Mouse (Mus musculus) cerebellum, postnatal 36 days (tissue): ENCODE data around the gene Zdhhc25.
A peak's percentile ranks its signal among the peaks of the same experiment; 100 is the strongest.

Source experiments
- DNase-seq, 2 experiments: peaks; one replicate each; pipeline ENCODE4 v3.0.0; 2021 to 2022; ENCODE audit warnings: mixed read lengths in 2 of 2

The Zdhhc25 gene

DNA sequence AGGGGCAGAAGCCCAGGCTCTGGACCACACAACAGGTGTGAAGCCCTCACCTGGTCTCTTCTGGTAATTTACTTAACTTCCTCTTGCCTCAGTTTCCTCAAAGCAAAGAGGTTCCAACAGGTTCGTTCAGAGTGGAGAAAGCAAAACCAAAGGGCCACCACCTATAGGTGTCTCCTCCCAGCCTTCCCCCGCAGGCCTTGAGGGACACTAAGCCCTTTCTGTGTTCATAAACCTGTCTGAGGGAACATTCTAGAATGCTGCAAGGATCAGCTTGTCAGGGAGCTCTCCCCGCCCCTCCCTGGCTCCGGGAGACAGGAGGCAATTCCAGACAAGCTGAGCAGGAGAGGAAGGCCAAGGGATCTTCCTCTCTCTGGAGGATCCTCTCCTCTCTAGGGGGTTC is at the start of gene Zdhhc25:
TSS of gene Zdhhc25 (plus strand) at position 301 of the 400 bp plus-strand sequence.
- DNase-seq = no peak

DNA sequence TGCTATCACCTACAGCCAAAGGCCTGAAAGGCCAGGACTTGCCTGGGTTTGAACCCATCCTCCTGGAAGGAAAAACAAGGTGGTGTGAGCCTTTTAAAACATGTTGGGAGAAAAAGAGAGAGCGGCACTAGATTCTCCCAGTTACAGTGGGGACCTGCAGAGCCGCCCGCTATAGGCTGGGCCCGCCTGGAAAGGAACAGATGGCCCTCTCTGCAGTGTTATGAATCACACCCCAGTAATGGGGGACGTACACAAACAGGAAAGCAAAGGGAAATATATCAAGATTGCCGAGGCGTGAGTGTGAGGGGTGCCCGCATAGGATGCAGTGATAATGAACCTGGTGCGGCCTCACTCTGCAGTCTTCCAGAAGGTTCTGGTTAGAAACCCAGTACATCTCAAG is 47.2 kb upstream of the Zdhhc25 start:
- DNase-seq = peak; percentile 29 to 45

DNA sequence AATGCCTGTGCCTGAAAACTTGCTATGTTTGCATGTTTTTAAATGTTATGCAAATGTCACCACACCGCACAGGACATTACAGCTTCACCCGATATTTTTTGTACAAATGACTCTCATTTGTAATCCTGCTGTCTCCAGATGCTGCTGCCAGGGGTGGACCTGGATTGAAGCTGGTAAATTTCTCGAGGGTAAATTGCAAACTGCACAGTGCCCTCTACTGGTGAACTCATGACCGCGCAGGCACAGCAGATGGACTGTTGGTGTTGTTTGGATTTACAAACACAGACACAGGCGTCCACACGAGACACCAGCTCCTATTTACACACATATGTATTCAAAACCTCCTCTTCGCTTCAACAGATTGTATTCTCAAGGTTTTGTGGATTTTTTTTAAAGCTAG is 44.6 kb upstream of the Zdhhc25 start:
- DNase-seq = peak; percentile 65 to 74

DNA sequence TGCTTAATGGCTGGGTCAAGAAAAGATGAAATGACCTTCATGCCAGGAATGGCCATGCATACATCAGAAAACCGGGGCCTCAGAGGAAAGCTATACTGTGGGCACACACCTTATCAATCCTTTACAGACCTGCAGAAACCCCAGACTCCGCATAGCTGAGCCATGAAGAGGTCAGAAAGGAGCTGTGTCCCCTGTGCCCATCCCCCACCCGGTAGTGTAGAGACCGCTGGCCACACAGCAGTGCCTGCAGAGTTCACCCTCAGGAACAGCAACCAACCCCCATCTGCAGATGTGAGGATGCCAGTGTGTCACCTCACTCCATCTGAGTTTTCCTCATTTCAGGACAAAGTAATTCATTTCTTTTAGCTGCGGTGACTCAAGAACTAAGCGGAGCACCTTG is 39.5 kb upstream of the Zdhhc25 start:
- DNase-seq = peak in 1 of 2 experiments; percentile 27

DNA sequence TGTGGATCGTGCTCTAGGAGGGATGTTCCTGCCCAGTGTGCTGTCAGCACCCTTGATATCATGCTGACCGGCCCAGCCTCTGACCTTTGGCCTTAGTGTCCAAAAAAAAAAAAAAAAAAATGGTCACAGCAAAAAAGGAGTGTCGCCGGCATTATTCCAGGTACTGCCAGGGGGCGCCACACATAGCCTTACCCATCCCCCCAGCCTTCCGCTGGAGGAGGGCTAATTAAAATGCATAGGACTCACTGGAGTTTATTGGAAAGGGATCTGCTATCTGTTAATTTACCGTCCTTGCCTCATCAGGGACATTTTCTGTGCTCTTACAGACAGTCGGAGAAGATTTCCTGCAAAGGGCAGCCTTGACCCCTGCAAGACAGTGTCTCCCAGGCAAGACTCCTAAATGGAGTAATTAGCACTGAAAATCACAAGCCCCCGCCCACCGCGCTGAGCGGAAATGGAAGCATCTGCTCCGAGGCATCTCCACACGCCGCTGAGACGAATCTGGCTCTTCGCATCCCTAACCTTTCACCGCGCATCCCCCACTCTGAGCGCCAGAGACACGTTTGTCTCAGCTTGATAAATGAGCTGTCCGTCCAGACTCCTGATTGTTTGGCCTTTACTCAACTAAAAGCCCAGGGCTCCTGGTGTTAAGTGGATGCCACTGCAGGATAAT is 38.9 kb upstream of the Zdhhc25 start:
- DNase-seq = peak; percentile 55 to 56

DNA sequence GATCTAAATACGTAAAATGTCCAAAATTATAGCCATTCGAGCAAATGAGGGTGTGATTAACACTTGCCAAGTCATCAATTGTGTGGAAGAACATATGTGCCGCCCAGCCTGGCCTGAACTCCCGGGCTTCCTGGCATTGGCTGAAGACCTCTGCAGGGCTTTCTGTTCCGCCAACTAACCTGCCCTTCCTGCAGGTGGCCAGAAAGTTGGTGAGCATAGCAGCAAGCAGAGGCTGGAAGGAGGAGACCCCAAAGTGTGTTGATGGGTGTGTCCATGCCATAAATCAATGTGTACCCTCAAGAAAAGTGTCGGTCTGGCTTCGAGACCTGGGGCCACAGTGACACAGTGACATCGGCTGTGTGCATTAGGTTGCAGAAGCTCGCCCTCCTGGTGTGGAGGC is 34.8 kb upstream of the Zdhhc25 start:
- peak; percentile 49 to 51 for DNase-seq

DNA sequence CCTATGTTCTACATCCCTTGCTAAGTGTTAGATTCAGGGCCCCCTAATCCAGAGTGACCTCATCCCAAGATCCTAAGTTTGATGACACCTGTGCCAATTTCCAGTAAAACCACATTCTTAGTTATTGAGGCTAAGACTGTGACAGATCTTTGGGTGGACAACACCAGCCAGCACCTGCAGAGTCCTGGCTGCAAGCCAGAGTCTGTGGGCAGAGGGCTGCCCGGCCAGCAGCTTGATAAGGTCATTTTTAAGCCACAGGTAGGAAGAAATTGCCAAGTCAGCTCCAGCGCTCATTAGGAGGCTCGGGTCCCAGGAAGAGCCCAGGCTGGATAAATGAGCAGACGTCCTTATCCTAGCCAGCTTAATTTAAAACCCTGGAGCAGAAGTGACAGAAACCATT is 34.3 kb upstream of the Zdhhc25 start:
- peak; percentile 48 to 52 for DNase-seq

DNA sequence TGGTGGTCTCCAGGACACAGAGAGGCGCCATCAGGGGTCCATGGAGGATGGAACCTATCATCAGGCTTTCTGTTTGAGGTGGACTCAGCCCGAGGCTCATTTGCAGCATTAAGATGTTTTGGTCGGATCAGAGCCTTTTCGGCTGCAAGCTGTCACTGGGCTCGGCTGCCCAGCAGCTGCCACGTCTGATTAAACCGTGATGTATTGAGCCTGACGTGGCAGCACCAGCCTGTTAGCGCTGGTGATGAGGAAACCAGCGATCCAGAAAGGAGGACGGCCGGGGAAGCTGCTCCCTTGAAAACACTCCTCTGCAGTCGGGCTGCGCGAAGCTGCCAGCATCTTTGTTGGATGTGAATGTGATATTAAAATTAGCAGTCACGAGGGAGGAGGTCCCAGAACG is 29.4 kb upstream of the Zdhhc25 start:
- peak; percentile 43 to 58 for DNase-seq

DNA sequence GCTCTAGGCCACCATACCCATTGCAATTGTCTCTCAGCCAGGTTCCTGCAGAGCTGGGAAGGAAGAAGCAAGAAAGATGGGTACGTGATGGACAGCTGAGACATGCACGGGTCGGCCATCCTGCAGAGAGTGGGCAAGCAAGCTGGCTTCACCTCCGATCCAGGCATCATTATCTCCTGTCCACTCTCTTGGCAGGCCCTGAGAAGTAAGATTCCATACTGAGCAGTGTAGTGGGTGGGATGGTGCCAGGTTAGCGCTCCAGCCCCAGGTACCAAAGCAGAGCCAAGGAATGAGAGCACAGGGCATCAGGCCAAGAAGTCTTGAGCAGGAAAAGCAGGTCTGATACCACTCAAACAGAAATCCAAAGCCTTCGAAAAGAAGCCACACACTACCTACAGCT is 20.6 kb upstream of the Zdhhc25 start:
- peak; percentile 86 to 91 for DNase-seq

DNA sequence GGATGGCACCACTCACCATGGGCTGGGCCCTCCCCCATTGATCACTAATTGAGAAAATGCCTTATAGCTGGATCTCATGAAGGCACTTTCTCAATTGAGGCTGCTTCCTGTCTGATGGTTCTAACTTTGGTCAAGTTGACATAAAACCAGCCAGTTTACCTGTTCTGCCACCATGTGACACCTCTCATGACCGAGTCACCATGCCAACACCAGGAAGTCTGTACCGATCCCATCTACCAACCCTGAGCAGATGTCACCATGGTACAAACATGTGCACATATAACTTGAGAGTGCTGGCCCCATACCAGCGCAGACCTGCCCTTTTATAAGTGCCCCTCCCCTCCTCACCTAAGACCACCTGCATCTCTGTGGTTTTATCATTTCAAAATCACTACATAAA is 2.4 kb downstream of the Zdhhc25 start:
- no peak for DNase-seq

DNA sequence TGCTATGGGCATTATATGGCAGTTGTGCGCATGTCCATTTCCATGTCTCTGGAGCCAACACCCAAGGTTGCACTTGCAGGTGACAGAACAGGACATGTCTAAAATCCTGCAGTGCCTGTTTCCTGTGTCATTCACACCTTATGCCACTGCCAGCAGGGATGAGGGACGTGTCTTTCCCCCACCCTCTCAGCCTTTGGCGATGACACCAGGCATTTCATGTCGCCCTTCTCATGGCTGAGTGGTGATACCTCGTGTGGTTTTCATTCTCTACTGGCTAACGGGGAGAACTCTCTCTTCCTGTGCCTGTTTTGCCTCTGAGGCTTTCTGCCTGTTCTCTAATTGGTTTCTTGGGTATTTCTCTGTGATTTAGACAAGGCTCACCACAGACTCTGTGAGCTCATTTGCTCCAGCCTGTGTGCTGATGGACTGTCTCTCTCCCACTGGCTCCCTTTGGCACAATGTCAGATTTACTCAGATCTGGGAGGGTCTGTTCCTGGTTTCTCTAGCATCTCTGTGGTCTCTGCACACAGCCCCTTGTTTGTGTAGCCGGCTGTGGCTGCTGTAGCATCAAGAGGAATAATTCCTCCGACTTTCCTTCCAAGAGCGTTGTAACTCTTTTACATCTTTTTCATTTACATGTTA is 3.1 kb downstream of the Zdhhc25 start:
- DNase-seq = peak; percentile 70 to 79

DNA sequence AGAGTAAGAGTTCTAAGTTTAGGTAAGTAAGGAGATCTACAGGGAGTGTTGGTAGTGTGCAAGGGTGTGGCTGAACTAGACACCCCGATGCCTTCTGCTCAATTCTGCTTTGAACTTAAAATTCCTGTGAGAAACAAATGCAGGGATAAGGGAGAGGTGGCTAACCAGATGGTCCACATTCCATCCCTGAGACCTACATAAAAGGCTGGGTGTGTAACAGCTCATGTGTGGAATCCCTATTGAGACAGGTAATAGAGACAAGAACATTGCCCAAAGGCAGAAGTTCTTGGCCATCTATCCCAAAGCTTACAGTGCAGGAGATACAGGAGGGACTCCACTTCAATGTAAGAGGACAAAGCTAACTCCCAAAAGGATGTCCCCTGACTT is 3.6 kb downstream of the Zdhhc25 start:
- peak in 1 of 2 experiments; percentile 52 for DNase-seq

DNA sequence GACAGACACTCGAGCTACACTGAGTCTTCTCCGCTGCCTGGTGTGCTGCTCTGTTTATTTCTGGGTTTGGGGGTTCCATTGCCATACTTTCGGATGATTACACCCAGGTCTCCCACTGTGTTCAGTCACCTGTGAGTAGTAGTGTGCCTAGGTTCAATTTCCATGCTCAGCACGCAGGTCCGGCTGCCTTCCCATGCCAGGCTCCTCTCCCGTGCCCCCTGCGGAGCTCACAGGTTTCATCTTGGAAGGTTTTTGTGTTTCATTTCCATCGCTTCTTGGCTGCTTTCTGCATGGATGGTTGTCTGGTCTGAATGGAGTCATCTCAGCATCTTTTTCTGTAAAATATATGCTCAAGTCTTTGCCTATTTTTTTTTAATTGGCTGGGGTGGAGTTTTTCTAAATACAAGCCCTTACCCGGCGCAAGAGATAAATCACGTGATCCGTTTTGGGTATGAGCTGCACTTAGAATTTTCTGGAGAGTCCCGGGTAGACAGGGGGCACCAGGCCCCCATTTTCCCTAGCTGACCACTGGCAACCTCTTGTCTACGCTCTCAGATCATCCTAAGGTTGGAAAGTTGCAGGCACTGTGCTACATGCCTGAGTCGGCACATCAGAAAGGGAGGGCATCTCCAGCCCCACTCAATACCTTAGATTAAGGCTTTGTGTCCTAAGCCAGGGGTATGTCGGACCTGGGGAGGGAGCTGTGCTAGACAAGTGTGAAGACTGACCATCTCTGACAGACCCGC is 4.7 kb downstream of the Zdhhc25 start:
- peak; percentile 96 to 97 for DNase-seq

DNA sequence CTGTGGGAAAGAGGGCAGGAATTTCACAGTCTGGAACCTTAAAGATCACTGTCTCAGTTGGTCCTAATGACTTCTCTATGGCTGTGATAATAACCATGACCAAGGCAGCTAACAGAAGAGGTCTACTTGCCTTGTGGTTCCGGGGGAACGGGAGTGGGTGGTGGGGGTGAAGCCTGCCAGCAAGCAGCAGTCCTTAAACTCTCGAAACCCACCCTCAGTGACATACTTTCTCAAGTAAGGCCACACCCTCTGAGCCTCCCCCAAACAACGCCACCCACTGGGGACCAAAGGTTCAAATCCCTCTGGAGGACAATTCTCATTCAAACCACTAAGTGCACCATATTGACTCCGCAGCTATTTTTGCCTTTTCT is 5.3 kb downstream of the Zdhhc25 start:
- no peak for DNase-seq

DNA sequence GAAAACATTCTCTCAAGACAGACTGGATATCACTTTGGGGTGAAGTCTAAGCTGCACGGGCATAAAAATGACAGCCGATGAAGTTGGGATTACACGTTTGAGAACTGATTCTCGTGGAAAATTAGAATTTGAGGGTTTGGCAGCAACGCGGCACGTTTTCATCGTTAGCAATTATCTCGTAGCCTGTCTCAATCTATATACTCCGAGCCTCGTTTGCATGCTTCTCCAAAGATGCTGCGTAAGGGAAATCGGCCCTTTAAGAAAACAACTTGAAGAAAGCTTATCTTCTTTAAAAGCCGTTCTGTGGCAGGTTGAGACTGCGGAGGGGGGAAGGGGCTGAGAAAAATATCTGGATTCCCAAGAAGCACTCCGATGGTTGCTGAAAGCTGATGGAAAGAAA is 17.0 kb downstream of the Zdhhc25 start:
- DNase-seq = no peak

DNA sequence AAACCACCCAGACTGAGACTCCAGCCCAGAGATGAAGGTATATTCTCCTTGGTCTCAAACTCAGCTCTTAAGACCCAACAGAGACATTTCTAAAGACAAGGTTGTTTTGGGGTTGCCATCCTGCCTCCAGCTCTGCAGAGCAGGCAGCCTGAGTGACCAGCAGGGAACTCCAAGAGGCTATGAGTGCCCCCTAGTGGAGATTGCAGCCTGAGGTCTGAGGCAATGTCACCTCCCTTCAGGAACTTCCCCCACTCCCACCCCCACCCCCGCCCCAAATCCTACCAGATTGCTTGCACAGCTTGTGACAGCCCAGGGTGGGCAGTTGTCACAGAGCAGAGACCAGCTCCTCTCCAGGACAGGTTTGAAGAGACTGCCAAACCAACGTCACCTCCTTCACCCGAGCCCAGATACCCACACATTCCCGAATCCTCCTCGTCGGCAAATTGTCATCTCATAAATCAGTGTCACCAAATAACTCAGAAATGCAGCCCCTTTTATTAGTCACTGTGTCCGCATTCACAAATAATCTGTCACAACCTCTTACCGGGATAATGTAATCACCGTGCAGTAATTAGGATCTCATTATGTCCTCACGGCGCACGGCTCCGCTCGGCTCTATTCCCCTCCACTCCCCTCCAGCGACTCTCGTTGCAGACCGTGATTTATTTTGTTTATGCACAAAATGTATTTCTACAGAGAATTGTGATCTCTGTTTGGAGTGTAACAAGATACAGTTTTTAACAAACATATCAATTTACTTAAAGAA is 18.1 kb downstream of the Zdhhc25 start:
- peak; percentile 90 to 92 for DNase-seq

DNA sequence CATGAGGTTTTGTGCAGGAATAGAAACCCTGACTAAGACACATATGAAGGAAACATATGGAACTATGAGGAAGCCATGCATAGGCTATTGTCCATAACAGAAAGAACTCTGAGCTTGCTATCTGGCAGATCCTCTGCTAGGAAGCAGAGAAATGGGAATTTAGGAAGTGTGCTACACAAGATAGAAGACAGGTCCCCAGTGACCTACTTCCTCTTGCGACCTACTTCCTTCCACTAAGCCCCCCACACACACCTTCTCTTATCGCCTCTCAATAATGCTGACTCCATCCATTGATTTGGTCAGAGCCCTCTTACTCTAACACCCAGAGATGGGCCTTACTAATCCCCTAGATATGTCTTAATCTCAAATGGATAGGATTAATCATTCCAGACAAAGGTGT is 19.9 kb downstream of the Zdhhc25 start:
- no peak for DNase-seq

DNA sequence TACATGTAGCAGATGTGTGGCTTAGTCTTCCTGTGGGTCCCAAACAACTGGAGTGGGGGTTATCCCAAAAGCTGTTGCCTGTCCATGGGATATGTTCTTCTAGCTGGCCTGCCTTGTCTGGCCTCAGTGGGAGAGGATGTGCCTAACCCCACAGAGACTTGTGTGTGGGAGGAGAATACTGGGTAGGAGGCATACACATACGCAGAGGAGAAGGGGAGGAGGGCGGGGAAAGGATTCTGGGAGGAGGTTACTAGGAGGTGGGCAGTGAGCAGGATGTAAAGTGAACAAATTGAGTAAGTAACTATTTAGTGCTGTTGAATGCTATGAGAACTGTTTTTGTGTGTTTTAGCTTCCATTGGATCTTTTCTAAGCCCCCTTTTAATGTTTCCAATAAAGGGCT is 23.8 kb downstream of the Zdhhc25 start:
- DNase-seq = no peak

DNA sequence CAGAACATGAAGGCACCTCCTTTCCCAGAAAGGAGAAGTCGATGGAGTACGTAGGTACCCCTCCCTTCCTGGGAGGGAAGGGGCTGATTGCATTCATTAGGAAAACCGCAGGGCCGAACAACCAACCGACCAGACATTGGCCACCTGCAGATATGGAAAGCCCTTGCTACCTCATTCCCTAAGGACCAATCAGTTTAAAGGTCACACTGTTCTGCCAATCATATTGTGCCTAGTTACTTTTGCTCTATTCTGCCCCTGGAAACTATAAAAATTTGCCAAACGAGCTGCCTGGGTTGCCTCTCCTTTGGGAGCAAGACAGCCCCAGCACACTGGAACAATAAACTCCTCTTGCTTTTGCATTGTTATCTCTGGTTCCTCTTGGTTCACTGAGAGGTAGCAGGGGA is 24.8 kb downstream of the Zdhhc25 start:
- DNase-seq = no peak

DNA sequence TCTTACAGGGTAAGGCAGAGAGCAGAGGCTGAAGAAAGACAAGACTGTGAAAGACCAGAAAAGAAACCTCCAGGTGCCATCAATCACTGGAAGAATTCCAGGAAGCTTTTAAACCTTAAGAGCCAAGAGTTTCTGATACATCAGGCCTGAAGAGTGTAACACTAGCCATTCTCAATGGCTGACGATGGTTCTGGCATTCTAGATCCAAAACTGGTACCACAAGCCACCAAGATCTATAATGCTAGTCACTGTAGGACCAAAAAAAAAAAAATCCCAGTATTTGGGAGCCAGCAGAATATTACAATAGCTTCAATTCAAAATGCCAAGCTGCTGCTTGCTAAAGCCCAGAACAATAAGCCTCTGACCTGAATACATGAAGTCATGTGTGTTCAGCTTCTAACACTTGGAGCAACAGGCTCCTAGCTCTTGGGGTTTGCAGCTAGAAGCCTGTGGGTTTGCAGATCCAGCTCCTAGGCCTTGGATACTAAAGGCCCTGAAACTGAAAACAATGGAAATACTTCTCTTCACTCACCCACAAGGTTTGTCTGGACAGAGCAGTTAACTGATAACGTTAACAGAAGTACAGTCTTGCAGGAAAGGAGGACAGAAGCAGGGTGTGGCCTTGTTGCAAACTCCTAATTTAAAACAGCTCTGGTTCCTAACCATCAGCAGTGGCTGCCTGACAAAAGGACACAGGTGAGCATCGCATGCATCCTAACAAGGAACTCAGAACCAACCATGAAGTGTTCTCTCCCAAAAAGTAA is 25.4 kb downstream of the Zdhhc25 start:
- DNase-seq = no peak

DNA sequence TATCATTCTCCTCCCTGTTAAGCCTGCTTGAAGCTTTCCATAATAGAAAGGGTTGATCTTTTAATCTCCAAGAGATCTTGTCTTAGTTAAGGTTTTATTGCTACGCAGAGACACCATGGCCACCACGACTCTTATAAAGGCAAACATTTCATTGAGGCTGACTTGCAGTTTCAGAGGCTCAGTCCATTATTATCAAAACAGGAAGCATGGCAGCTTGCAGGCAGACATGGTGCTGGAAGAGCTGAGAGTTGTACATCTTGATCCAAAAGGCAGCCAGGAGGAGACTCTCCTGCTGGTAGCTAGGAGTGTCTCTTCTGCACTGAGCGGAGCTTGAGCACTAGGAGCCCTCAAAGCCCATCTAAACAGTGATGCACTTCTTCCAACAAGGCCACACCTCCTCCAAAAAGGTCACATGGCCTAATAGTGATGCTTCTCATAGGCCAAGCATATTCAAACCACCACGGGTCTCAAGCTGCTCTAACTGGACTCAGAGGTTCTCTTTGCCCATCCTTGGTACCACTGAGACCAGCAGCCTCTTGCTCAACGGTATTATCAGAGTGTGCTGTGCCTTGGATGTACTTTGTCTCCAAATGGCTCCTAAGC is 26.9 kb downstream of the Zdhhc25 start:
- no peak for DNase-seq

DNA sequence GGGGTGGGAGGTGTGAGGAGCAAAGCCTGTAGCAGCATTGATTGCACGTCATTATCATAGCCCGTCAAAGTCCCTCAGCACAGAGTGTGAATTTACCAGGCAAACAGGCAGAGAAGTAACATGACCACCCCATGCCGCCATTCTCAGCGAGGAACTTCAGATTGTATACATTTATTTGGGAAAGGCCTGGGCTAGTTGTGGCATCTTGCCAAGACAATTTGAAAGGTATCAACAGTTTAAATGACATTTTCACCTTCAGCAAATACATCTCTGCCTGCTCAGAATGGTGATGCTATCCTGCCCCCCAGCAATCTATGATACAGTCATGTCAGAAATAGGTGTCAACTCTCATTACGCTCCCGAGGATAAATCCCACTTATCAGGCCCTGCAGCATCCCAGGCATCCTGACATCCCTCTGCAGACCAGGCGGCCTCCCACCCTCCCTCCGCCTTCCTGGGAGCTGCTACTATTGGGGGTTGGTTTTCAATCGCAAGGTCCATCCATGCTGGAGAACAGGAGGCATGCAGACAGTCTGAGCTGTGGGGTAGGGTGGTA is 28.8 kb downstream of the Zdhhc25 start:
- no peak for DNase-seq
